Mouse (Mus musculus) left cerebral cortex, postnatal 10 days (tissue): Measurements from ENCODE around the gene Bnc2. TPM values are rescaled to one million over a fixed set of nuclear protein-coding genes. Genes with fewer than 3 reads are reported as not detected.

Experiments
- DNase-seq, 2 experiments: peaks; one replicate each; pipeline ENCODE4 v3.0.0; 2021 to 2022; ENCODE audit warnings: low spot score in 2 of 2, mixed read lengths in 1 of 2; ENCODE audit errors: extremely low spot score in 1 of 2
- intact Hi-C: fragments of 180-260 bp; cut with DNase I; formaldehyde crosslinking; loops from one replicate; pipeline ENCODE4 v1.15.1; 2025
- total RNA-seq, 2 experiments: library from RNA; stranded (reverse); gene quantifications; 2 replicates each; pipeline ENCODE4 v1.2.3; 2021

Gene Bnc2
- 1 to 10 TPM; 2.3 to 3.8 TPM for total RNA-seq

GRCm38 (mm10) chr4:84675171-84675973 lies at the start of gene Bnc2:
Gene Bnc2 (minus strand): TSS chr4:84675275.
- intact Hi-C loops: no loop called here
- DNase-seq: peak in 1 of 2 experiments; percentile 50

- intact Hi-C loops: no loop called here
Measured at GRCm38 (mm10) chr4:84707961-84708360, 32.9 kb upstream of the Bnc2 start.

GRCm38 (mm10) chr4:84685521-84686366 lies 10.7 kb upstream of the Bnc2 start:
- DNase-seq: no peak
- intact Hi-C loops: no loop called here

More at GRCm38 (mm10) chr4:84707961-84708360, 32.9 kb upstream of the Bnc2 start:
- no peak for DNase-seq

GRCm38 (mm10) chr4:84685009-84685408 lies 9.9 kb upstream of the Bnc2 start:
- intact Hi-C loops: no loop called here
- DNase-seq: no peak

- intact Hi-C loops: no loop called here
- no peak for DNase-seq
Measured at GRCm38 (mm10) chr4:84675974-84676315, 870 bp upstream of the Bnc2 start.

GRCm38 (mm10) chr4:84674318-84675170 lies 531 bp downstream of the Bnc2 start:
- intact Hi-C loops: no loop called here
- DNase-seq: peak in 1 of 2 experiments; percentile 61

GRCm38 (mm10) chr4:84673681-84674307 lies 1.3 kb downstream of the Bnc2 start:
- intact Hi-C loops: no loop called here

GRCm38 (mm10) chr4:84672181-84672791 lies 2.8 kb downstream of the Bnc2 start:
- intact Hi-C loops: no loop called here
- no peak for DNase-seq

More at GRCm38 (mm10) chr4:84673681-84674307, 1.3 kb downstream of the Bnc2 start:
- DNase-seq: no peak

GRCm38 (mm10) chr4:84670996-84671395 lies 4.1 kb downstream of the Bnc2 start:
- intact Hi-C loops: no loop called here
- no peak for DNase-seq

- intact Hi-C loops: no loop called here
Measured at GRCm38 (mm10) chr4:84669650-84670049, 5.4 kb downstream of the Bnc2 start.

GRCm38 (mm10) chr4:84668949-84669605 lies 6.0 kb downstream of the Bnc2 start:
- intact Hi-C loops: no loop called here
- DNase-seq: no peak

More at GRCm38 (mm10) chr4:84669650-84670049, 5.4 kb downstream of the Bnc2 start:
- DNase-seq: no peak

- DNase-seq: no peak
- intact Hi-C loops: no loop called here
Measured at GRCm38 (mm10) chr4:84668226-84668625, 6.8 kb downstream of the Bnc2 start.

GRCm38 (mm10) chr4:84662228-84663065 lies 12.6 kb downstream of the Bnc2 start:
- no peak for DNase-seq
- intact Hi-C loops: no loop called here

GRCm38 (mm10) chr4:84661341-84661740 lies 13.7 kb downstream of the Bnc2 start:
- intact Hi-C loops: no loop called here

GRCm38 (mm10) chr4:84651786-84652185 lies 23.3 kb downstream of the Bnc2 start:
- no peak for DNase-seq
- intact Hi-C loops: loop anchor here (10.0 kb wide), 1 partner anchor 587 kb away; no protein-coding TSS in a partner anchor

More at GRCm38 (mm10) chr4:84661341-84661740, 13.7 kb downstream of the Bnc2 start:
- DNase-seq: no peak

GRCm38 (mm10) chr4:84646576-84646975 lies 28.5 kb downstream of the Bnc2 start:
- intact Hi-C loops: no loop called here

GRCm38 (mm10) chr4:84639166-84639565 lies 35.9 kb downstream of the Bnc2 start:
- intact Hi-C loops: no loop called here
- DNase-seq: no peak

More at GRCm38 (mm10) chr4:84646576-84646975, 28.5 kb downstream of the Bnc2 start:
- DNase-seq: no peak
